In genomic region chr9:14740151-14740924, GRCm38 (mm10) we compare ENCODE assay signal across 17 mouse cellular contexts. TPM values are rescaled to one million over a fixed set of nuclear protein-coding genes. Genes with fewer than 3 reads are reported as not detected.
DNase-seq lines count a peak whose midpoint lies in the region; TF ChIP-seq lines count a peak whose summit lies in the region.
"Had no signal": no experiment of that assay in that cellular context is flagged by ENCODE, and none has a peak within 500 bp of the region (broad histone marks: within the 10 kb centered on the region; RNA-seq: fewer than 3 reads in every experiment).

TSS of gene Piwil4 (minus strand) at chr9:14740733.

- no peak for DNase-seq in ES-E14 (ENCODE audit: low read depth, low spot score)
- peak; percentile 92 for DNase-seq in MEL (ENCODE audit: low read depth, low spot score)
- DNase-seq in thymus, postnatal 25 days: no peak
- DNase-seq in left cerebral cortex, postnatal 14 days (ENCODE audit: low spot score in 2 of 2): no peak
- DNase-seq: cerebellum, adult 11-12 months; cerebellum, adult 2 months; cerebellum, adult 9-10 months; cerebellum, postnatal 10 days; cerebellum, postnatal 25 days; forebrain, postnatal 0 days had no signal

- H3K27ac ChIP-seq in ES-E14 (ENCODE audit: insufficient read depth, low read depth, low read length, poor library complexity, severe bottlenecking) (no peak within 1 kb of the TSS), MEL (ENCODE audit: control insufficient read depth, low read depth, low read length) (peak within 1 kb of the TSS; percentile 86)
- H3K27ac ChIP-seq: embryonic facial prominence, embryonic 10.5 days; embryonic facial prominence, embryonic 12.5 days; forebrain, embryonic 13.5 days; forebrain, embryonic 15.5 days had no signal

- H3K79me2 ChIP-seq in MEL (ENCODE audit: control insufficient read depth, insufficient read depth, low read length, poor library complexity): peaks cover 13% of the 10 kb centered on the region

- TF ChIP-seq CTCF in E14TG2a.4 (conservative IDR thresholded peaks at IDR 0.05; ENCODE audit: low read length): no peak
- no peak for TF ChIP-seq CTCF in MEL (IDR thresholded peaks at IDR 0.05 in 2 of 3, conservative IDR thresholded peaks at IDR 0.05 in 1 of 3; ENCODE audit: control insufficient read depth in 1 of 3, insufficient read depth in 1 of 3, low read depth in 2 of 3, low read length in 3 of 3, poor library complexity in 1 of 3, severe bottlenecking in 1 of 3)

- no peak for TF ChIP-seq RAD21 in MEL (IDR thresholded peaks at IDR 0.05; ENCODE audit: low read depth, low read length)

- H3K4me3 ChIP-seq in E14TG2a.4 (replicated peaks; ENCODE audit: low read length) (peak within 1 kb of the TSS; percentile 50), ES-E14 (ENCODE audit: insufficient read depth in 1 of 2, low read depth in 1 of 2, low read length in 2 of 2, poor library complexity in 1 of 2, severe bottlenecking in 1 of 2) (peak within 1 kb of the TSS; percentile 17 to 57; a peak in 3 of 4 replicates), MEL (ENCODE audit: control insufficient read depth in 1 of 2, insufficient read depth in 1 of 2, low read depth in 2 of 2, low read length in 2 of 2) (peak within 1 kb of the TSS; percentile 72 to 79)
- H3K4me3 ChIP-seq: embryonic facial prominence, embryonic 10.5 days; embryonic facial prominence, embryonic 12.5 days; forebrain, embryonic 13.5 days; forebrain, embryonic 15.5 days had no signal

- in situ Hi-C loops in ES-E14 (cut with MboI; ENCODE audit: low sequenced_read_pairs in 2 of 2, unreplicated experiment in 2 of 2): no loop called here

- H3K36me3 ChIP-seq in E14TG2a.4 (ENCODE audit: insufficient read depth, low read length) (0 out of 2 replicates have a peak, but pooled peaks cover 4% of the 10 kb centered on the region), ES-E14 (ENCODE audit: control insufficient read depth, insufficient read depth, low read length, poor library complexity, severe bottlenecking) (no peaks in the 10 kb centered on the region), MEL (ENCODE audit: control insufficient read depth in 1 of 2, insufficient read depth in 2 of 2, low read length in 2 of 2) (peaks cover 0 to 21% of the 10 kb centered on the region in 2 experiments; a peak in 2 of 4 replicates)
- H3K36me3 ChIP-seq: embryonic facial prominence, embryonic 10.5 days; embryonic facial prominence, embryonic 12.5 days; forebrain, embryonic 15.5 days had no signal

- TF ChIP-seq EP300 in MEL (IDR thresholded peaks at IDR 0.05; ENCODE audit: low read depth in 1 of 2, low read length in 2 of 2): peak in 1 of 2 experiments; percentile 65; a peak in 2 of 4 replicates

- H3K27me3 ChIP-seq in E14TG2a.4 (ENCODE audit: insufficient read depth, low read length) (peaks cover 25% of the 10 kb centered on the region), MEL (ENCODE audit: control insufficient read depth in 1 of 2, insufficient read depth in 2 of 2, low read length in 2 of 2) (no peaks in the 10 kb centered on the region)
- H3K27me3 ChIP-seq: embryonic facial prominence, embryonic 12.5 days; forebrain, embryonic 13.5 days; forebrain, embryonic 15.5 days had no signal

- H3K9ac ChIP-seq in ES-E14 (ENCODE audit: insufficient read depth, low read depth, low read length, poor library complexity, severe bottlenecking): no peak within 1 kb of the TSS
- peak within 1 kb of the TSS; percentile 78 for H3K9ac ChIP-seq in MEL (ENCODE audit: control insufficient read depth, low read depth, low read length, poor library complexity, severe bottlenecking)
- H3K9ac ChIP-seq: embryonic facial prominence, embryonic 12.5 days; forebrain, embryonic 13.5 days; forebrain, embryonic 15.5 days; forebrain, postnatal 0 days had no signal

- H3K9me3 ChIP-seq in E14TG2a.4 (ENCODE audit: low read length) (no peaks in the 10 kb centered on the region), ES-E14 (ENCODE audit: control insufficient read depth, insufficient read depth, low read depth, low read length) (no peaks in the 10 kb centered on the region), MEL (replicated peaks; ENCODE audit: insufficient read depth, low read length) (no peaks in the 10 kb centered on the region)
- H3K9me3 ChIP-seq: embryonic facial prominence, embryonic 10.5 days; embryonic facial prominence, embryonic 12.5 days; forebrain, embryonic 13.5 days; forebrain, embryonic 15.5 days had no signal

- TF ChIP-seq POLR2A in MEL (IDR thresholded peaks at IDR 0.05; ENCODE audit: control insufficient read depth in 1 of 2, insufficient read depth in 1 of 2, low read depth in 1 of 2, low read length in 2 of 2, poor library complexity in 1 of 2): peak; percentile 60 to 83; a peak in 3 of 4 replicates

- intact Hi-C loops in left cerebral cortex, postnatal 14 days (cut with DNase I): no loop called here

- H3K4me1 ChIP-seq in E14TG2a.4 (replicated peaks; ENCODE audit: low read depth, low read length): peaks cover 36% of the 10 kb centered on the region
- H3K4me1 ChIP-seq in ES-E14 (ENCODE audit: control insufficient read depth in 2 of 2, insufficient read depth in 2 of 2, low read length in 2 of 2, poor library complexity in 1 of 2): peaks cover 4 to 8% of the 10 kb centered on the region in 2 experiments; a peak in 1 of 4 replicates
- peaks cover 6 to 15% of the 10 kb centered on the region in 2 experiments; a peak in 3 of 4 replicates for H3K4me1 ChIP-seq in MEL (ENCODE audit: control insufficient read depth in 1 of 2, insufficient read depth in 2 of 2, low read length in 2 of 2)
- H3K4me1 ChIP-seq: embryonic facial prominence, embryonic 12.5 days; forebrain, embryonic 13.5 days; forebrain, embryonic 15.5 days had no signal

TF ChIP-seq in ES-E14, 5 proteins besides CTCF, POLR2A, EP300 and RAD21:
- TF ChIP-seq ZC3H11A (IDR thresholded peaks at IDR 0.05; ENCODE audit: borderline replicate concordance, low read depth, low read length): no peak
TF ChIP-seq in ES-E14: peak in this region for 0.

TF ChIP-seq in MEL, 35 proteins besides CTCF, POLR2A, EP300 and RAD21 (continues in another document):
- TF ChIP-seq CHD2 (IDR thresholded peaks at IDR 0.05; ENCODE audit: low read length) (no peak; the same call in 1 of the 2 replicates), USF2 (IDR thresholded peaks at IDR 0.05; ENCODE audit: borderline replicate concordance in 1 of 2, insufficient read depth in 1 of 2, low read depth in 1 of 2, low read length in 2 of 2) (no peak), POLR2AphosphoS2 (IDR thresholded peaks at IDR 0.05; ENCODE audit: low read length) (peak; percentile 49; the same call in 1 of the 2 replicates), MAFK (IDR thresholded peaks at IDR 0.05; ENCODE audit: borderline replicate concordance, low read depth, low read length) (no peak), ZKSCAN1 (IDR thresholded peaks at IDR 0.05; ENCODE audit: low read depth, low read length) (no peak), MYB (IDR thresholded peaks at IDR 0.05; ENCODE audit: low read depth, low read length) (no peak), HCFC1 (IDR thresholded peaks at IDR 0.05; ENCODE audit: low read depth, low read length) (no peak), POLR2AphosphoS5 (IDR thresholded peaks at IDR 0.05; ENCODE audit: borderline replicate concordance, low read depth, low read length) (no peak), ZMIZ1 (IDR thresholded peaks at IDR 0.05; ENCODE audit: low read depth, low read length) (no peak), MYC (IDR thresholded peaks at IDR 0.05; ENCODE audit: low read depth, low read length) (peak; percentile 81), JUND (IDR thresholded peaks at IDR 0.05; ENCODE audit: low read depth, low read length) (0 out of 2 replicates have a peak, but pooled peaks have one; percentile 40), MAZ (IDR thresholded peaks at IDR 0.05; ENCODE audit: low read depth, low read length) (no peak), ZNF384 (IDR thresholded peaks at IDR 0.05; ENCODE audit: low read depth, low read length) (peak; percentile 36; the same call in 1 of the 2 replicates), GABPA (IDR thresholded peaks at IDR 0.05; ENCODE audit: low read depth, low read length) (0 out of 2 replicates have a peak, but pooled peaks have one; percentile 17), UBTF (IDR thresholded peaks at IDR 0.05; ENCODE audit: borderline replicate concordance, insufficient read depth, low read depth, low read length) (no peak), CHD1 (IDR thresholded peaks at IDR 0.05; ENCODE audit: low read depth, low read length) (no peak), MXI1 (IDR thresholded peaks at IDR 0.05; ENCODE audit: low read depth, low read length) (peak; percentile 82), ZC3H11A (IDR thresholded peaks at IDR 0.05; ENCODE audit: low read depth, low read length) (no peak), NELFE (IDR thresholded peaks at IDR 0.05; ENCODE audit: low read depth, low read length) (peak; percentile 74), NRF1 (IDR thresholded peaks at IDR 0.05; ENCODE audit: insufficient read depth, low read depth, low read length, poor library complexity, severe bottlenecking) (peak; percentile 82), SMC3 (IDR thresholded peaks at IDR 0.05; ENCODE audit: low read depth, low read length) (no peak), USF1 (IDR thresholded peaks at IDR 0.05; ENCODE audit: low read depth, low read length) (no peak), KAT2A (conservative IDR thresholded peaks at IDR 0.05; ENCODE audit: low read depth, low read length) (peak; percentile 40; the same call in 1 of the 2 replicates), ETS1 (IDR thresholded peaks at IDR 0.05; ENCODE audit: low read depth, low read length) (no peak), ELF1 (IDR thresholded peaks at IDR 0.05; ENCODE audit: low read depth, low read length) (no peak), E2F4 (IDR thresholded peaks at IDR 0.05; ENCODE audit: borderline replicate concordance, low read depth, low read length) (no peak), TBP (IDR thresholded peaks at IDR 0.05; ENCODE audit: low read depth, low read length) (no peak; the same call in 1 of the 2 replicates), MEF2A (IDR thresholded peaks at IDR 0.05; ENCODE audit: extremely low read depth, insufficient replicate concordance, low read depth, low read length, poor library complexity, severe bottlenecking) (0 out of 2 replicates have a peak, but pooled peaks have one; percentile 33), MAX (IDR thresholded peaks at IDR 0.05; ENCODE audit: low read length) (peak; percentile 85), BHLHE40 (IDR thresholded peaks at IDR 0.05; ENCODE audit: borderline replicate concordance, low read depth, low read length) (no peak), RCOR1 (IDR thresholded peaks at IDR 0.05; ENCODE audit: low read depth, low read length) (0 out of 2 replicates have a peak, but pooled peaks have one; percentile 13)

RNA-seq across cellular contexts. Expression of gene Piwil4, which starts in this region (rescaled TPM):
- total RNA-seq in ES-E14 (2012; rRNA removed) (2.7 and 4.8 TPM in 2 replicates), MEL (2012; rRNA removed) (30.8 and 31.7 TPM in 2 replicates)
- polyA plus RNA-seq in MEL (2012; ENCODE audit: insufficient read depth in 1 of 2, insufficient read length in 2 of 2, low read depth in 1 of 2, low replicate concordance in 2 of 2, missing spikeins in 1 of 2): 10 to 100 TPM in 1 of 2 experiments, not detected in 1; 24.8 TPM
- not detected for total RNA-seq in left cerebral cortex, postnatal 14 days (2021)
- polyA plus RNA-seq: cortical plate, adult 2 months; embryonic facial prominence, embryonic 10.5 days; forebrain, embryonic 11.5 days; forebrain, embryonic 13.5 days had no signal
